Mouse (Mus musculus) macrophage (primary cell): Measurements from ENCODE around the gene Il3. TPM values are rescaled to one million over a fixed set of nuclear protein-coding genes. Genes with fewer than 3 reads are reported as not detected.

Source experiments
- H3K27ac ChIP-seq: fragments of 350-480 bp; formaldehyde crosslinking; 2 replicates; pipeline ENCODE4 v1.9.0; 2021
- H3K36me3 ChIP-seq: fragments of 350-480 bp; formaldehyde crosslinking; 2 replicates; pipeline ENCODE4 v1.9.0; 2021; ENCODE audit errors: inconsistent target
- H3K4me3 ChIP-seq: fragments of 350-480 bp; formaldehyde crosslinking; 2 replicates; pipeline ENCODE4 v1.9.0; 2021; ENCODE audit errors: inconsistent target
- H3K79me2 ChIP-seq: fragments of 350-480 bp; formaldehyde crosslinking; 2 replicates; pipeline ENCODE4 v1.9.0; 2021; ENCODE audit errors: inconsistent target
- WGBS: methylation state at CpG from one replicate; pipeline ENCODE4 v1.1.7; 2026; ENCODE audit warnings: inconsistent platforms; ENCODE audit not compliant: missing documents; 5-methylcytosine and 5-hydroxymethylcytosine counted together
- polyA plus RNA-seq: library from polyadenylated mRNA; stranded (reverse); fragments of 250-400 nt; gene quantifications from 3 replicates; pipeline ENCODE4 v1.2.4, GENCODE M21; 2018; ENCODE audit warnings: inconsistent platforms
- total RNA-seq, 78 experiments: library from RNA; depleted of rRNA; stranded (reverse); fragments of 250-400 nt; gene quantifications; 1 replicate in 9 of 78; 2 replicates in 24 of 78; 3 replicates in 43 of 78; 4 replicates in 2 of 78; pipeline ENCODE4 v1.2.4; 2018; ENCODE audit warnings: inconsistent platforms in 56 of 78

Il3 gene
- not detected for total RNA-seq (2018; cell fraction: chromatin; rRNA removed)
- total RNA-seq (2018; cell fraction: cytosol; rRNA removed), result not detected
- total RNA-seq (2018; cell fraction: nucleus; rRNA removed), result not detected
- polyA plus RNA-seq, result not detected in 3 replicates

DNA sequence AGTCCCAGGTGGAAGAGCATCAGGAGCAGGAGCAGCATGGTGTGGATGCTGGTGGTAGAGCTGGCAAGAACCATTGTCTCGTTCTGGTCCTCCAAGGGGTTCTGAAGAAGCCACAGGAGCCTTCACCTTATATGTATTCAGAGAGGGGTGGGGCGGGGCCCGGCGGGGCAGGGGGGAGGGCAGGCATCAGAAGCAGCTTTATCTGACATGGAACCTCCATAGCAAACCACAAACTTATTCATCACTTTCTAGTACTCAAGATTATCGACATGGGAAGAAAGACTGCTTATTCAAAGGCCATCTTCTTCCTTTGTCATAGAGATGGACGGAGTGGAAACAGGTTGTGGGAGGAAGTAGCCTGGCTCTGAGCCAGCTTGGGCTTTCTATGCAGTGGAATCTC is at the start of gene Il3:
Gene Il3 (minus strand): TSS at position 101 of the 400 bp plus-strand sequence.
- H3K79me2 ChIP-seq, result no peaks in the 10 kb centered on the region
- no peak within 1 kb of the TSS for H3K4me3 ChIP-seq
- no peaks in the 10 kb centered on the region for H3K36me3 ChIP-seq
- H3K27ac ChIP-seq, result no peak within 1 kb of the TSS
- whole genome bisulfite sequencing, result 81% methylated on average over 6 of the region's 6 CpGs

DNA sequence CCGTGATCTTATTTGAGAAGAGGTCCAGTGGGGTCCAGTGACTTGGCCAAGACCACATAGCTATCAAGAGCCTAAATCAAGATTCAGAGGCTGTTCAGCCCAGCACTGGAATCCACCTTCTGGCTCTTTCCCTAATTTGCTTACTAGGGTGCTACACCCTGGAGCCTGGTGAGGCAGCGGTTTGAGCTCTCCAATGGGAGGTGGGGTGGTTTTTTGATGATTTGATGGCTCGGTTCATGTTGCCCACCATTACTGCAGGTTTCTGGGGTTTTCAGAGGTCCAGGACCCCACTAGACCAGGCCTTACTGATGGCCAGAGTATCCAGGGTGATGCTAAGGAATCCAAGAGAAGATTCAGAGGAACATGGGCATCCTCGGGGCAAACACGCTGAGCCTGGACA is 48.3 kb upstream of the Il3 start:
- WGBS, result 91% methylated on average over 5 of the region's 5 CpGs
- H3K36me3 ChIP-seq, result no peaks in the 10 kb centered on the region

DNA sequence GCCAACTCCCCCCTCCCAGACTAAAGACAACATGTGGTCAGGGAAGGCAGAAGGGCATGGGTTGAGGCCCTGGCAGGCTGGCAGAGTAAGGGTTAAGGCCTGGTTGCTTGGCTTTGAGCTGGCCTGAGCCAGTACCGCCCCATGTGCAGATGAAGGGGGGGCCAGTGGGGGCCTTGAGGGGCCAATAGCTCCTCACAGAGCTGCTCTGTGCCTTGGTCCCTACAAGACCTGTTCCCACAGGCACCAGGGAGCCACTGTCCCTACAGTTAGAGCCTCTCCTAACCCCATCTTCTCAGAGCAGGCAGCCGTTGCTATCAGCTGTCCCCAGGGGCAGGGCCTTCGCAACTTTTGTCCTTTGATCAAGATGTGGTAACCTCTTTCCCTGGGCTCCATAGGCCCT is 47.7 kb upstream of the Il3 start:
- Histone ChIP-seq H3K36me3 (no peaks in the 10 kb centered on the region), H3K27ac (no peak overlapping the region), H3K79me2 (no peaks in the 10 kb centered on the region), H3K4me3 (no peak overlapping the region)
- WGBS, result 58% methylated on average over 3 of the region's 3 CpGs

More for the DNA sequence above, 48.3 kb upstream of the Il3 start:
- H3K4me3 ChIP-seq, result no peak overlapping the region
- no peak overlapping the region for H3K27ac ChIP-seq
- no peaks in the 10 kb centered on the region for H3K79me2 ChIP-seq

DNA sequence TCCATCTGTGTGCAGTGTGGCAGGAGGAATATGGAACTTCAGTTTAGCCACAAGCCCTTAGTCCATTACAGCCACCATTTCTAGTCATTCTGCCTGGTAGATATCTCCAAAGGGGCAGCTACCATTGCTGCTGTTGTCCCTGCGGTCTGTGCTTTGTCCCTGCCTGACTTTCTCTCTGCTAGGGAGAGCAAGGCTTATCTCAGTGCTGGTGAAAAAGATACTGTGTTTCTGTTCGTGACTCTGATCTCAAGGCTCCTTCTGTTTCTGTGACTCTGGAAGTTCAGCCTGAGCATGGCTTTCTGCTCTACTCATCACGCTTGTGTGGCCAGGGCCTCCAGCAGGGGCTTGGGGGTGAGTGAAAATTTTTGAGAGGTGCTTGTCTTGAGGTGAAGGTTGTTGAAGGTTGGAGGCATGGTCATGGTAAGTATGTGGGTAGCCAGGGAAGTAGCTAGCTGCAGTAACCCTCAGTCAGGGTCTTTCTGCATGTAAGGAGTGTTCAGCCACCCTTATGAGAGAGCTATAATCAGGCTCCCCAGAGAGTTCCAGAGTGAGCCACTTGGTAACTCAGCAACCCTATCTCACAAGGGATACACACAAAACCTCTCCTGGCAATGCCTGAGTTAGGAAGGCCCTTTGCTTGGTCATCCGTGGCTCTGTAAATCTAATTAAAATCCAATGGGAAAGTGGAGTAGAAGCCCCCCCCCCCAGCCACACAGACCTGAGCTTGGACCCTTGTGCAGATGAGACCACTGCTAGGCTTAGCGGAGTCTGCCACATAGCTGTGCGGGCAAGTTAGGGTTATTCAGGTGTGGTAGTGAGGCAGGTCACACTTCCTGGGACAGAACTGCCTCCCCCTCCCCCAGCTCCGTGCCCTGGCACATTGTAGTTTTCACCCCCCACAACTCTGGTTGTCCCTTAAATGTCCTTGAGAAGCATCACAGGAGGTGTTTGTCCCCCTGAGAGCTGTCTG is 46.6 kb upstream of the Il3 start:
- Histone ChIP-seq H3K27ac (no peak overlapping the region), H3K79me2 (no peaks in the 10 kb centered on the region), H3K4me3 (no peak overlapping the region), H3K36me3 (no peaks in the 10 kb centered on the region)
- WGBS, result 91% methylated on average over 7 of the region's 7 CpGs

DNA sequence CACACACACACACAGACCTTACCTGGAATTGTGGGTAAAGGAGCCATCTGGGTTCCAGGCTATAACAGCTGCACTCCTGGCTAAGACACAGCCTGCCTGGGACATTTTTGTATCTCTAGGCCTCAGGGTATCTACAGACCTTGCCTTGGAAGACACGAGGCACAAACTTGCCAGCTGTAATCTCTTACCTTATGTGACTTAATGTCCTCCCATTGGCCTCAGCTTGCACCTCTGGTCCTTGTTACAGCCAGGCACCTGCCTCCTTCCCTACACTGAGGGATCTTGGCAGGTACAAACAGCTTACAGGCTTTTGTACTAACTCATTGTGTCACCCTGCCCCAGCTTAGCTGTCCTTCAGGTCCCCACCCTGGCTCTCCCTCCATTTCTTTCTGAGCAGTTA is 45.5 kb upstream of the Il3 start:
- WGBS, result 75% methylated on average over 1 of the region's 1 CpGs
- Histone ChIP-seq H3K36me3 (no peaks in the 10 kb centered on the region), H3K27ac (no peak overlapping the region), H3K79me2 (no peaks in the 10 kb centered on the region), H3K4me3 (no peak overlapping the region)

DNA sequence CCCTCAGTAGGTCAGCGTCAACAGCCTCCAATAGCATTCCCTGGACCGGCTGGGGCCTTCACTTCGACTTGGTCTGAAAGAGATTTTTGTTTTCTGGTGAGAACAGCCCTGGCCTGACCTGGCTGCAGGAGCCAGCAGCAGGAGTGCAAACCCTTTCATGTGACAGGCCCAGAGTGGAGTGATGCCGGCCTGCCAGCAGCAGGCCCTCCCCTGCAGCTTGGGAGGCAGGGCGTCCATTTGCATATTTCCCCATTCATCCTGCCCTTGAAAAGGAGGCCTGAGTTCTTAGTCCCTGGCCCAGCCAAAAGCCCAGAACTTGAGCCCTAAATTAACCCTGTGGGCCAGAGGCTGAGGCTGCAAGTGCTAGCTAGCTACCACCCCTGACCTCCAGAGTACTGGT is 44.9 kb upstream of the Il3 start:
- no peak overlapping the region for H3K27ac ChIP-seq
- no peak overlapping the region for H3K4me3 ChIP-seq
- 65% methylated on average over 5 of the region's 5 CpGs for WGBS
- no peaks in the 10 kb centered on the region for H3K79me2 ChIP-seq
- H3K36me3 ChIP-seq, result no peaks in the 10 kb centered on the region

DNA sequence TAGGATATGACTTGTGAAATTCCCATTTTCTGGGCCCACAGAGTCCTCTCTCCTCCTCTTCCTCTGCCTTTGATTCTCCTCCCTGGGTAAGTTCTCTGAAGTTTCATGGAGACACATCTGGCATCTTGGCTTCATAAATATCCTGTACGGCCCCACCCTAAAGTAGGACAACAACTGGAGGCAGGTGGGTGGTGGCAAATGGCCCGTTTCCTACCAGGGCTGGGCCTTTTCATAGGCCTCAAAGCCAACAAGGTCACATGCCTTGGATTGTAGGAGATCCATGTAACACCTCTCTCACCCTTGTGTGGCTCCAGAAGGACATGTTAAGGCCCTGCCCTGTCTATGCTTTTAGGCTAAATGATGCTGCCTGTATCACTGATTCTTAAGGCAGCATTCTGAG is 43.5 kb upstream of the Il3 start:
- Histone ChIP-seq H3K79me2 (no peaks in the 10 kb centered on the region), H3K36me3 (no peaks in the 10 kb centered on the region), H3K27ac (no peak overlapping the region), H3K4me3 (no peak overlapping the region)
- 85% methylated on average over 2 of the region's 2 CpGs for WGBS

DNA sequence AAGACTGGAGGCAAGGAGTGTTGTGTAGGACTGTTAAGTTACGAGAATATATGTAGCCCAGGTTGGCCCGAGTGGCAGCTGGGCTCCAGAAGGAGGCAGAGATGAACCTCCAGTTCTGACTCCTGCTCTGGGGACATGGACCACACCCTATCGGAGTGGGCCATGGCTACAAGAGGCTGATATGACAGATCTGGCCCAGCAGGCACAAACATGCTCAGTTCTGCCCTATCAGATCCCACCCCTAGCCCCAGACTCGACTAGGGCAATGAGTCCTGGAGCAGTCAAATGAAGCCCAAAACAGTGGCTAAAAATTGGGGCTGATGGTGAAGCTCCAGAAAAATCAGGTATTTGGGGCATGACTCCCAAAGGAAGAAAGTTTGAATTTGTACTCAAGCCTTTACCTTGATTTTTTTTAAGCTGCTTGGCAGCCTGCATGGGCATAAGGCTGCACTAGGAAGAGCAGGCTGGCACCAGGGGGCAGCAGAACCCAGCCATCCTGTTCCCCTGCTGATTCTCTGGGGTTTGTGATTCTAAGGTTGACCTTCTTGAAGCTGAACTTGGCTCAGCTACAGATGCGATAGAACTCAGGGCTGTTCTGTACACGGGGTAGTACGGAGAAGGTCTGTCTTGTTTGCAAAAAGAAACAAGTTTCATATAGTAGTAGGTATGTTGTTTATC is 40.2 kb upstream of the Il3 start:
- Histone ChIP-seq H3K36me3 (no peaks in the 10 kb centered on the region), H3K79me2 (no peaks in the 10 kb centered on the region), H3K4me3 (no peak overlapping the region), H3K27ac (no peak overlapping the region)
- 76% methylated on average over 7 of the region's 7 CpGs for WGBS

DNA sequence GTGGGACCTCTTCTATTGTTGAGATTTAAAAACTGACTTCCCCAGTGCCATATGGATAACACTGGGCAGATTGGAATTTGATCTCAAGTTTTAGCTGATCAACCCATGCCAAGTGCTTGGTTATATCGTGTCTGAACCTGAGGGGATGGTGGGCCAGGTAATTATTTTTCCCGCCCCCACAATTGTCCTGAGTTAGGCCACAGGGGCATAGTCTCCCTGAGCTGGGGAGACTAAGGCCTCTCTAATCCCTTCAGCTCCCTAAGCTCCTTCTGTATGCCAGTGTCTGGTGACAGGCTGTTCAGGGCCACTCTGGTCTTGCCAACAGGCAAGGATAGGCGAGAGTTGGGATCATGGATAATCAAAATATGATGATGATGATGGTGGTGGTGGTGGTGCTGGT is 38.3 kb upstream of the Il3 start:
- H3K79me2 ChIP-seq, result no peaks in the 10 kb centered on the region
- H3K36me3 ChIP-seq, result no peaks in the 10 kb centered on the region
- H3K4me3 ChIP-seq, result no peak overlapping the region
- H3K27ac ChIP-seq, result no peak overlapping the region
- WGBS, result 95% methylated on average over 3 of the region's 3 CpGs

DNA sequence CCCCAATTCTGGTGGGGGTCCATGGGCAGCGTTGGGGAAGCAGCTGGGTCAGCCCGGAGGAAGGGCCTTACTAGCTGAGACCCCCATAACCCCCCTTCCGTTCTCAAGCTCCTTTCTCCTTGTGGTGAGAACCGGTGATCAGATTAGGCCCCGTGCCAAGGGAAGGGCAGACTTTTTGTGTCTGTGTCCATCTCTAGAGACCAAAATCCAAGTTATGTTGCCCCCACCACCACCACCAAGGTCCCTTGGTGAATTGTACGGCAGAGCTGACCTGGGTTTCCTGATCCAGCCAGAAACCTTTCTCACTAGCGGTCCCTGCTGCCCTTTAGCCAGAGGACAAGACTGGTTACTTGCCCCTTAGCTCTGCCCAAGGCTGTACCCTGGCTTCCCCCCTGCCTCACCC is 37.4 kb upstream of the Il3 start:
- Histone ChIP-seq H3K4me3 (no peak overlapping the region), H3K36me3 (no peaks in the 10 kb centered on the region), H3K27ac (no peak overlapping the region), H3K79me2 (no peaks in the 10 kb centered on the region)
- 19% methylated on average over 7 of the region's 7 CpGs for WGBS

DNA sequence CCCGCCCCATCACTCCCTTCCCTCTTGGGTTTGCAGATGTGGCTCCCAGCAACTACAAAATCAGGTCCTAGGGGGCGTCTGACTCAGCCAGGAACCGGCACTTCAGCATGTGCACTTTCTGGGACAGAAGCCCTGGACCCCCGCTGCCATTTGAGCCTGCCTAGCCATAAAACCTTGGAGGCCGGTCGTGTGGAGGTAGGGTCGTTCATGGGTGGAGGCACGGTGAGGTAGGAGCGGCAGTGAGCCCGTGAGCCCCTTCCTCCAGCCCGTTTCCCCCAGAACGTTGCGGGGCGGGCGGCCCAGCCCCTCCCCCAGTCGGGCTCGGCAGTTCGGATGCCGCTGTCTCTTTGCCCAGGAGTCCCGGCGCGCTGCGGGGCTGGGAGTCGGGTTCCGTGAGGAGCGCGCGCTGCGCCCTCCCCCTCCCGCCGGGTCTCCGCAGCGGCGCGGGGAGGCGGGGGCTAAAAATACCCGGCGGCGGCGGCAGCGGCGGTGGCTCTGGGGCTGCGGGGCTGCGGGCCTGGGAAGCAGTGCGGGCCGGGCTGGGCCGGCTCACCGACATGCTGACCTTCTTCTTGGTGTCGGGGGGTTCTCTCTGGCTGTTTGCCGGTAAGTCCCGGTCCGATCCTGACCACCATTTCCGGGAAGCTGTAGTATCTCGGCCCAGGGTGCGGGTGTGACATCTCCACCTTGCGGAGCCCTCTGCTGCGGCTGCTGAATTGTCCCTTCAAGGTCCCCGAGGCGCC is 36.8 kb upstream of the Il3 start, which contains the start of gene Acsl6:
Gene Acsl6 (plus strand): TSS at position 71 of the 743 bp plus-strand sequence.
- H3K27ac ChIP-seq, result no peak within 1 kb of the TSS
- H3K4me3 ChIP-seq, result no peak within 1 kb of the TSS
- H3K36me3 ChIP-seq, result no peaks in the 10 kb centered on the region
- H3K79me2 ChIP-seq, result no peaks in the 10 kb centered on the region
- 2% methylated on average over 47 of the region's 59 CpGs for WGBS

DNA sequence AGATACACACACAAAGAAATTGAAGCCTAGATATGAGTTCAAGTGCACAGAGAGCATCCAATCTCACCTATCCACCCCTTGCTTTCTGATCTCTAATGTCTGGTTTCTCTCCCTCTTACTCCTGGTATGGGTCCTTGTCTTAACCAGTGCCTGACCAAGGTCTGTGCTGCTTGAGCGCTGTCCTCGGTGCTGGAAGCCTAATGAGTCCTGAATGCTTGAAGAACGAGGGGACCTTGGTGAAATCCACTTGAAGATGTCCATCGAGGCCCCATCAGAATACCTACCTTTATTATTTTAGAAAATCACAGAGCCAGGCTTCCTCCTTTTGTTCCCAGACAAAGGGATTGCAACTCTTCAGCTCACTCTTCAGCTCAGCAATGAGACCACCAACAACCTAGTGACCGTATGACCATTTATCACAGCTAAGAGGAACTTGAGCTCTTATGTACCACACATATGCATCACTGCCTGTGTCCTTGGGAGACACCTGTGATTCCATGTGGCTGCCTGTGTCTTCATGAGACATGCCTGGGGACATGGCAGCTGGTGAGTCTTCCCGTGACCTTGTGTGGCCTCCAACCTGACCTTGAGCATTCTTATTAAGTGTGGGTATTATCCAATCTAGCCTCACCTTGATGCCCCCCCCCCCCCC is 36.1 kb upstream of the Il3 start:
- Histone ChIP-seq H3K27ac (no peak overlapping the region), H3K79me2 (no peaks in the 10 kb centered on the region), H3K36me3 (no peaks in the 10 kb centered on the region), H3K4me3 (no peak overlapping the region)
- 22% methylated on average over 6 of the region's 6 CpGs for WGBS

DNA sequence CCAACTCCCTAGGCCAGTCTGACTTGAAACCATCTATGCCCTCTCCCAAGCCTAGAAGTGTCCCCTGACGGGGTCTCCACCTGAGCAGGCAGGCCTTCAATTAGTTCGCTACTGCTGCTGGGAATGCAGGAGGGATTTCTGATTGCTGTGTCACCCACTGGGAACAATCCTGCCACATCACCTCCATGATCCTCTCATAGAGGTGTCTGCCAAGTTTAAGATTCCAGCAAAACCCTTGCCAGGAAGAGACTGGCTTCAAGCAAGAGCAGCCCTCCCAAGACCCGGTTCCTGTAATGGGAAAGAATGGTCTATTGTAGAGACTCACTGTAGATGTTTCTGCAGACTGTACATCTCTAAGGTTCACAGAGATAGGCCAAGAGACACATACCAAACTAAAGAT is 35.5 kb upstream of the Il3 start:
- Histone ChIP-seq H3K4me3 (no peak overlapping the region), H3K27ac (no peak overlapping the region), H3K79me2 (no peaks in the 10 kb centered on the region), H3K36me3 (no peaks in the 10 kb centered on the region)
- WGBS, result 98% methylated on average over 3 of the region's 3 CpGs

DNA sequence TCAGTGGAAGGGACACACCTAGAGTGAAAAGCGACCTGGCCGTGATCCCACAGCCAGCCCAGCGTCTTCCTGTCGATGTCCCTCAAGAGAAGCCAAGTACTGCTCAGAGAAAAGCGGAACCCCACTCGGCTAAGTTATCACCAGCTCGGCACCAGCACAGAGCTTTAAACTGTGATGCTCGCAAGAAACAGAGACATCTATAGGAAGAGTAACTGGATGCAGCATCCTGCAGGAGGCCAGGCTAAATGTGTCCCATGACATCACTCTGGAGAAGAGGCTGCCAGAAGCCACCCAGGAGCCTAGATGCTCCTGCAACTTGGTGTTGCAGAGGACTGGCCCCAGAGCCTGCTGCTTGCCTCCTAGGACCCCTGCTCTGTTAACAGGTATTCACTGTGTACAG is 34.9 kb upstream of the Il3 start:
- H3K79me2 ChIP-seq, result no peaks in the 10 kb centered on the region
- H3K4me3 ChIP-seq, result no peak overlapping the region
- H3K27ac ChIP-seq, result no peak overlapping the region
- no peaks in the 10 kb centered on the region for H3K36me3 ChIP-seq
- WGBS, result 81% methylated on average over 8 of the region's 8 CpGs
